Mouse (Mus musculus) right cerebral cortex, adult 2 months (tissue): ENCODE results near the gene Lum.

Experiments
- DNase-seq, 2 experiments: peaks; one replicate each; pipeline ENCODE4 v3.0.0; 2021 to 2022; ENCODE audit warnings: low spot score in 2 of 2

Lum gene

GRCm38 (mm10) chr10:97564957-97565856 lies at the start of gene Lum:
Gene Lum (plus strand): TSS chr10:97565128.
- DNase-seq: no peak

GRCm38 (mm10) chr10:97523366-97523765 lies 41.6 kb upstream of the Lum start:
- no peak for DNase-seq

GRCm38 (mm10) chr10:97535697-97536096 lies 29.2 kb upstream of the Lum start:
- no peak for DNase-seq

GRCm38 (mm10) chr10:97536921-97537320 lies 28.0 kb upstream of the Lum start:
- DNase-seq: no peak

GRCm38 (mm10) chr10:97538202-97538601 lies 26.7 kb upstream of the Lum start:
- DNase-seq: no peak

GRCm38 (mm10) chr10:97547740-97548139 lies 17.2 kb upstream of the Lum start:
- DNase-seq: no peak

- DNase-seq: no peak
Measured at GRCm38 (mm10) chr10:97567489-97568135, 2.7 kb downstream of the Lum start.

- DNase-seq: peak; percentile 37 to 39
Measured at GRCm38 (mm10) chr10:97582543-97583231, 17.8 kb downstream of the Lum start.

- no peak for DNase-seq
Measured at GRCm38 (mm10) chr10:97584176-97584575, 19.2 kb downstream of the Lum start.

GRCm38 (mm10) chr10:97587159-97587558 lies 22.2 kb downstream of the Lum start:
- no peak for DNase-seq

GRCm38 (mm10) chr10:97589574-97589973 lies 24.6 kb downstream of the Lum start:
- DNase-seq: no peak

GRCm38 (mm10) chr10:97591036-97591435 lies 26.1 kb downstream of the Lum start:
- no peak for DNase-seq

GRCm38 (mm10) chr10:97591685-97592084 lies 26.8 kb downstream of the Lum start:
- no peak for DNase-seq

- no peak for DNase-seq
Measured at GRCm38 (mm10) chr10:97595680-97596079, 30.8 kb downstream of the Lum start.

GRCm38 (mm10) chr10:97601744-97602143 lies 36.8 kb downstream of the Lum start:
- DNase-seq: no peak

GRCm38 (mm10) chr10:97603256-97603655 lies 38.3 kb downstream of the Lum start:
- DNase-seq: no peak

GRCm38 (mm10) chr10:97606579-97606978 lies 41.7 kb downstream of the Lum start, which contains the start of gene Kera:
Gene Kera (plus strand): TSS chr10:97606879.
- DNase-seq: no peak
